Mouse (Mus musculus) liver, postnatal 0 days (tissue): ENCODE measurements at regions not wholly inside any gene's neighbourhood (a gene's known extent, or its start where the extent isn't known, plus 50 kb on each side); places are given as distances from the start of the nearest gene placed in this dataset.

Experiments used
- ATAC-seq: fragments of 200-750 bp; cut with Nextera tagmentation; 2 replicates; pipeline ENCODE4 v1.8.0; 2017; ENCODE audit warnings: mild to moderate bottlenecking, moderate library complexity
- DNase-seq: peaks from one replicate; pipeline ENCODE4 v3.0.0-alpha.2; 2016
- H3K27ac ChIP-seq: fragments of 300-500 bp; sonication (generic); 2 replicates; pipeline ENCODE4 v1.5.1; 2014; ENCODE audit warnings: antibody characterized with exemption, moderate library complexity, mild to moderate bottlenecking, low read depth
- H3K27me3 ChIP-seq: fragments of 300-500 bp; sonication (generic); 2 replicates; pipeline ENCODE4 v1.6.1; 2014; ENCODE audit warnings: low read length, control low read depth, mixed read lengths; ENCODE audit not compliant: insufficient read depth
- H3K36me3 ChIP-seq: fragments of 300-500 bp; sonication (generic); replicated peaks from 2 replicates; pipeline ENCODE4 v1.6.1; 2014; ENCODE audit warnings: mild to moderate bottlenecking, control low read depth, low read length, moderate library complexity, mixed read lengths; ENCODE audit not compliant: insufficient read depth
- H3K4me1 ChIP-seq: fragments of 300-500 bp; sonication (generic); 2 replicates; pipeline ENCODE4 v1.6.1; 2014; ENCODE audit warnings: antibody characterized with exemption, mild to moderate bottlenecking, control low read depth; ENCODE audit not compliant: insufficient read depth
- H3K4me2 ChIP-seq: fragments of 300-500 bp; sonication (generic); 2 replicates; pipeline ENCODE4 v1.6.1; 2014; ENCODE audit warnings: low read depth, mild to moderate bottlenecking, low read length, moderate library complexity, mixed read lengths
- H3K4me3 ChIP-seq: fragments of 300-500 bp; sonication (generic); 2 replicates; pipeline ENCODE4 v1.5.1; 2014; ENCODE audit warnings: low read depth, low read length
- H3K9ac ChIP-seq: fragments of 300-500 bp; sonication (generic); replicated peaks from 2 replicates; pipeline ENCODE4 v1.6.1; 2014; ENCODE audit warnings: mild to moderate bottlenecking, moderate library complexity
- H3K9me3 ChIP-seq: fragments of 300-500 bp; sonication (generic); 2 replicates; pipeline ENCODE4 v1.6.1; 2016; ENCODE audit warnings: mild to moderate bottlenecking, control low read depth, low read length, mixed read lengths
- CTCF ChIP-seq: sonication (generic); IDR thresholded peaks from 2 replicates; pipeline ENCODE4 v1.5.1; 2016; ENCODE audit warnings: antibody characterized with exemption, low read depth
- EP300 ChIP-seq: IDR thresholded peaks from 2 replicates; pipeline ENCODE4 v1.6.1; 2016; ENCODE audit warnings: antibody characterized with exemption, low read depth, mild to moderate bottlenecking
- WGBS: fragments of 180-500 bp; shearing (Covaris S2); extraction: QIAGEN DNeasy Blood & Tissue Kit; methylation state at CpG from one replicate; pipeline ENCODE4 v1.1.7; 2014; ENCODE audit not compliant: insufficient replicate concordance; 5-methylcytosine and 5-hydroxymethylcytosine counted together

DNA sequence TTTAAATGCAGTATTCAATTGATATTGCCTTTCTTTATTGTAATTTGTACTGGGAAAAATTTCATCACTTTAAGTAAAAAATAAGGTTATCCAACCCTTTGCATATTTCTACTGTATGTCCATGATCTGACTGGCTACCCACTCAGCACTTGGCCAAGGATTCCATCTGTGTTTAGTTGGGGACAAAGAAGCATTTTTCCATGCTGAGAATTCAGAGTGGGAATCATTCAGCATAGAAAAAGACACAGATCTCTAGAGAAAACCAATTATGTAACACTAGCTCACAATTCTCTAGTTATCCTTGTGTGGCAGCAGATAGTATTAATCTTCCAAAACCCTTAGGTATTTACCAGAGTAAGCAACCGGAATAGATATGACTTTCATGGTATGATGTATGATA is 213.5 kb upstream of the Ctso start:
- Histone ChIP-seq H3K4me1 (no peaks in the 10 kb centered on the region), H3K9me3 (no peaks in the 10 kb centered on the region), H3K4me2 (no peak overlapping the region), H3K9ac (no peak overlapping the region), H3K36me3 (no peaks in the 10 kb centered on the region), H3K27ac (no peak overlapping the region), H3K27me3 (no peaks in the 10 kb centered on the region), H3K4me3 (no peak overlapping the region)
- ATAC-seq (no peak), DNase-seq (no peak)
- 75% methylated on average over 1 of the region's 1 CpGs for WGBS
- TF ChIP-seq EP300, result no peak
- no peak for TF ChIP-seq CTCF

DNA sequence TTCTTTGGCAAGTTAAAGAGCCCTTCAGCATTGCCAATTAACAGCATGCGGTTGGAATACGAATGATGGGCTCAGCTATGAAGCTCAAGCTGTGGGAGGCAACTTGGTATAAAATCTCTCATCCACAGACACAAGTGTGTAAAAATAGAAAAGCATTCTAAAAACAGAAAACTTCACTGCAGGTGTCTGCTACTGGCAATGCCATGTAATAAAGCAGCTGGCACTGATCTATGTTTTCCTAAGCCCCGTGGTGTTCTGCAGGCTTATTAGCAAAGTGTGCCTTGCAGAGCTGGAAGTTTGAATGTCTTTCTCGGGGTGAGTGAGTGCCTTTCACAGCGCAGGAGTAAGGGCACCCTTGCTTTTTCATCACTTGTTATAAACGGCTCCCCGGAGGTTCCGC is 196.9 kb upstream of the Ctso start:
- no peak overlapping the region for H3K27ac ChIP-seq
- ATAC-seq (no peak), DNase-seq (no peak)
- no peaks in the 10 kb centered on the region for H3K27me3 ChIP-seq
- TF ChIP-seq EP300 (no peak), CTCF (no peak)
- no peaks in the 10 kb centered on the region for H3K9me3 ChIP-seq
- 65% methylated on average over 8 of the region's 8 CpGs for WGBS
- H3K9ac ChIP-seq, result no peak overlapping the region
- H3K4me2 ChIP-seq, result no peak overlapping the region
- no peaks in the 10 kb centered on the region for H3K4me1 ChIP-seq
- H3K4me3 ChIP-seq, result no peak overlapping the region
- H3K36me3 ChIP-seq, result no peaks in the 10 kb centered on the region

DNA sequence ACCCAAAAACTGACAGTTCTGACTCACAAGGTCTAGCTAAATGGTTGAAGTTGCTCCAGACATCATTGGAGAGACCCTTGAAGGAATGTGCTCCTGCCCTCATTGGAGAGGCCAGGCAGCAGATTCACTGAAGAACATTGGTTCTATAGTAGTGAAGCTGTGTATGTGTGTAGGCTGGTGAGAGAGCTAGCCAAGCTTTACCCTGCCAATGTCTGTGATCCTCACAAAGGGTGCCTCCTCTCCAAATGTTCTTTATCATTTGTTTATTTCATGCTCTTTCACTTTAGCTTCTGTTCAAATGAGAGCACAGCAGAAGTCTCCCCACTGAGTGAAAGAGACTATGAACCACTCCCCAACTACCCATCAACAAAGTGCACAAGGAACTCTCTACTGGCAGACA is 195.6 kb upstream of the Ctso start:
- Histone ChIP-seq H3K9ac (no peak overlapping the region), H3K4me1 (no peaks in the 10 kb centered on the region), H3K27me3 (no peaks in the 10 kb centered on the region), H3K27ac (no peak overlapping the region), H3K4me3 (no peak overlapping the region), H3K9me3 (no peaks in the 10 kb centered on the region), H3K4me2 (no peak overlapping the region), H3K36me3 (no peaks in the 10 kb centered on the region)
- DNase-seq (no peak), ATAC-seq (no peak)
- TF ChIP-seq CTCF (no peak), EP300 (no peak)

DNA sequence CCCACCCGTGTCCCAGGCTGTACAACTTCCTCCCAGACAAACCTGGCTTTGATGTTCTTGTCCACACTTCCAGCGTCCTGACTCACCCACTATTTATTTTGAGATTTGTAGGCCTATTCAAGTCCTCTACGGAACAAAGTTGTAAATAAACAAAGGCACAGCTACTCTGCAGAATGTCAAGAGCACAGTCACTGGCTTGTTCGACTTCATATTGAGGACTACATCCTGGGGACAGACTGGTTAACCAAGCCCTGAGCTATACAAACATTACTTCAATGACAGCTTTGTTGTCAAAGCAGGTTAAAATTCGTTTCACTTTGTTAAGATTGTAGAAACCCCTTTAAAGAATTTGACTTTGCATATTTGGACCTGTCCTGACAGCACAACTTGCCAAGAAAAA is 190.3 kb upstream of the Ctso start:
- Histone ChIP-seq H3K9me3 (no peaks in the 10 kb centered on the region), H3K4me2 (no peak overlapping the region), H3K27me3 (no peaks in the 10 kb centered on the region), H3K4me3 (no peak overlapping the region), H3K27ac (no peak overlapping the region), H3K9ac (no peak overlapping the region), H3K4me1 (no peaks in the 10 kb centered on the region), H3K36me3 (no peaks in the 10 kb centered on the region)
- TF ChIP-seq CTCF, result no peak
- no peak for TF ChIP-seq EP300
- WGBS, result 22% methylated on average over 5 of the region's 5 CpGs
- no peak for DNase-seq
- ATAC-seq, result no peak

GRCm38 (mm10) chr3:81750164-81750563 is 182.2 kb upstream of the Ctso start:
- H3K9me3 ChIP-seq, result no peaks in the 10 kb centered on the region
- H3K27ac ChIP-seq, result no peak overlapping the region
- no peak for TF ChIP-seq EP300
- no peak for TF ChIP-seq CTCF
- 59% methylated on average over 1 of the region's 1 CpGs for WGBS
- H3K27me3 ChIP-seq, result no peaks in the 10 kb centered on the region
- DNase-seq, result no peak
- H3K4me3 ChIP-seq, result no peak overlapping the region
- H3K4me2 ChIP-seq, result no peak overlapping the region
- H3K36me3 ChIP-seq, result no peaks in the 10 kb centered on the region
- no peaks in the 10 kb centered on the region for H3K4me1 ChIP-seq
- no peak for ATAC-seq
- no peak overlapping the region for H3K9ac ChIP-seq

- Histone ChIP-seq H3K4me1 (no peaks in the 10 kb centered on the region), H3K4me2 (no peak overlapping the region), H3K27me3 (no peaks in the 10 kb centered on the region), H3K9ac (no peak overlapping the region), H3K36me3 (no peaks in the 10 kb centered on the region), H3K27ac (no peak overlapping the region), H3K9me3 (no peaks in the 10 kb centered on the region), H3K4me3 (no peak overlapping the region)
- ATAC-seq (no peak), DNase-seq (no peak)
- 56% methylated on average over 4 of the region's 4 CpGs for WGBS
- TF ChIP-seq EP300 (no peak), CTCF (no peak)
These were observed 179.4 kb upstream of the Ctso start for GRCm38 (mm10) chr3:81752955-81753354.

- H3K9me3 ChIP-seq, result no peaks in the 10 kb centered on the region
- H3K27me3 ChIP-seq, result no peaks in the 10 kb centered on the region
- no peaks in the 10 kb centered on the region for H3K4me1 ChIP-seq
- H3K9ac ChIP-seq, result no peak overlapping the region
- no peak overlapping the region for H3K4me2 ChIP-seq
- no peak overlapping the region for H3K4me3 ChIP-seq
- H3K36me3 ChIP-seq, result no peaks in the 10 kb centered on the region
- no peak overlapping the region for H3K27ac ChIP-seq
- DNase-seq (no peak), ATAC-seq (no peak)
- WGBS, result 77% methylated on average over 3 of the region's 3 CpGs
- TF ChIP-seq CTCF (no peak), EP300 (no peak)
These were observed 172.0 kb upstream of the Ctso start for GRCm38 (mm10) chr3:81760383-81760782.
